Mouse (Mus musculus): ENCODE data around the gene Blcap. TPM values are rescaled to one million over a fixed set of nuclear protein-coding genes. Genes with fewer than 3 reads are reported as not detected.
A peak's percentile ranks its signal among the peaks of the same experiment; 100 is the strongest.

Blcap gene
- total and polyA plus RNA-seq, 2 experiments from 2014 or later, result 307 to 394 TPM

DNA sequence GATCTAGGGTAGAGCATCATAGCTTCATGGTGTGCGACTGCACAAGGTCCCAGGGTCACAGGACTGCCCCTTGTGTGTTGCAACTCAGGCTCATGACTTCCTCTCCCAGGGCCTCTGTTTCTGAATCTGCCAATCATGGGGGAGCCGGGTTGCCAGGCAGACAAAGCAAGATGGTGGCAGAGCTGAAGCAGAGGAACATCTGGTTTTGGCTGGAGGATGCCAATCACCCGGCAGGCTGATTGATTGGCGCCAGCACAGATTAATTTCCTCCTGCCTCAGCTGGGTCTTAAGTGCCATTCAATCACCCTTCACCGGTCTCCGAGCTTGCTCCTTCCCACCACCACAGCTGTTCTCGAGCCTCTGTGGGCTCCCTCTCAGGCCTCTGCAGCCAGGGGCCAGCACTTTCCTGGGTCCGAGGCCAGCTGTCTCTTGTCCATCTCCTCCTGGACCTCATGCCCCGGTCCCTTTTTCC is 57.3 kb downstream of the Blcap start:
- H3K27me3 ChIP-seq (ENCODE audit: insufficient read depth, low read length), result no peaks in the 10 kb centered on the region
- H3K9ac ChIP-seq (replicated peaks; ENCODE audit: low read length, poor library complexity, severe bottlenecking), result no peak overlapping the region
- DNase-seq (ENCODE audit: low spot score) (no peak), ATAC-seq (ENCODE audit: low FRiP score) (no peak)
- no peak for TF ChIP-seq CTCF (IDR thresholded peaks at IDR 0.05)
- 32% methylated on average over 9 of the region's 9 CpGs for WGBS
- no peak overlapping the region for H3K4me3 ChIP-seq (ENCODE audit: low read depth, low read length)
- peaks cover 15% of the 10 kb centered on the region; the same call in 1 of the 2 replicates for H3K4me1 ChIP-seq (ENCODE audit: insufficient read depth, low read length)
- no peak overlapping the region for H3K27ac ChIP-seq (ENCODE audit: low read depth, low read length)
- H3K36me3 ChIP-seq (ENCODE audit: insufficient read depth, low read length), result no peaks in the 10 kb centered on the region
- H3K4me2 ChIP-seq (ENCODE audit: low read depth, low read length, poor library complexity, severe bottlenecking), result no peak overlapping the region
- H3K9me3 ChIP-seq (ENCODE audit: low read length), result no peaks in the 10 kb centered on the region

DNA sequence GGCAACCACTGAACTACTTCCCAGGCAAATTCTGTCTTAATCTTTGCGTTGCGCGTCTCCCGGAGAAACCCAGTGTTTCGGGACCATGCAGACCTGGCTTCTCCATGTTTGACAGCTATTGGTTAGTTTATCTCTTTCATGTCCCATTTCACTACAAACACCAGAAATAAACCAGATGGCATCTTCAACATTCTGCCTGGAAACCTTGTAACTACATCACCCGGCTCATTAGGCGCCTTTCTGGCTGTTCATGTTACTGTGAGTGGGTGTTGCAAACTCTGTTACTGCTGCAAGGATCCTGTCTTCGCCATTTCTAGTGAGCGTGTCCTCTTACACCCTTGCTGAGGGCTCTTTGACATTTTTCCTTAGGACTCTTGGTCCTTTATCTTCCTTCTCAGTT is 58.2 kb downstream of the Blcap start:
- Histone ChIP-seq H3K27me3 (ENCODE audit: insufficient read depth, low read length) (no peaks in the 10 kb centered on the region), H3K9ac (replicated peaks; ENCODE audit: low read length, poor library complexity, severe bottlenecking) (no peak overlapping the region), H3K4me2 (ENCODE audit: low read depth, low read length, poor library complexity, severe bottlenecking) (no peak overlapping the region), H3K27ac (ENCODE audit: low read depth, low read length) (no peak overlapping the region), H3K4me1 (ENCODE audit: insufficient read depth, low read length) (peaks cover 14% of the 10 kb centered on the region; the same call in 1 of the 2 replicates), H3K36me3 (ENCODE audit: insufficient read depth, low read length) (no peaks in the 10 kb centered on the region), H3K9me3 (ENCODE audit: low read length) (no peaks in the 10 kb centered on the region), H3K4me3 (ENCODE audit: low read depth, low read length) (no peak overlapping the region)
- DNase-seq (ENCODE audit: low spot score) (no peak), ATAC-seq (ENCODE audit: low FRiP score) (no peak)
- 88% methylated on average over 9 of the region's 9 CpGs for WGBS
- no peak for TF ChIP-seq CTCF (IDR thresholded peaks at IDR 0.05)

DNA sequence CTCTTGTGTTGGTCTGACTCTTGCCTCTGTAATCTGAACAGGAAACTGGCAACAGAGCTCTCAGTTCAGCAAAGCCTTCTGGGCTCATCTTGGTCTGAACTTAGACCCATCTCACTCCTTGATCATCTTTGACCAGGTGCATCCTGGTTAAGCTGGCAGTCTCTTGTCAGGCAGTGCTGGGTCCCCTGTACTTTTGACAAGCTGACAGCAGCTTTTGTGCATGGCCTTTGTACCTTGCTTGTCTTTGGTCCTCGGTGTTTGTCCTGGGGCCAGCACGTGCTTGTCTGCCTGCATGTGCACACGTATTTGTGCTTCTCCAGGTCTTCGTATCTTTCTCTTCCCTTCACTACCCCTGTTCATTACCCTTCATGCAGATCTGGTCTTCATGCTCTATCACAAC is 61.0 kb downstream of the Blcap start:
- ATAC-seq (ENCODE audit: low FRiP score), result no peak
- no peak for TF ChIP-seq CTCF (IDR thresholded peaks at IDR 0.05)
- Histone ChIP-seq H3K27ac (ENCODE audit: low read depth, low read length) (no peak overlapping the region), H3K9me3 (ENCODE audit: low read length) (no peaks in the 10 kb centered on the region), H3K9ac (replicated peaks; ENCODE audit: low read length, poor library complexity, severe bottlenecking) (no peak overlapping the region), H3K36me3 (ENCODE audit: insufficient read depth, low read length) (no peaks in the 10 kb centered on the region), H3K4me3 (ENCODE audit: low read depth, low read length) (no peak overlapping the region), H3K4me1 (ENCODE audit: insufficient read depth, low read length) (peaks cover 16% of the 10 kb centered on the region; the same call in 1 of the 2 replicates), H3K27me3 (ENCODE audit: insufficient read depth, low read length) (no peaks in the 10 kb centered on the region), H3K4me2 (ENCODE audit: low read depth, low read length, poor library complexity, severe bottlenecking) (no peak overlapping the region)
- WGBS, result 61% methylated on average over 4 of the region's 4 CpGs
- DNase-seq (ENCODE audit: low spot score), result no peak

DNA sequence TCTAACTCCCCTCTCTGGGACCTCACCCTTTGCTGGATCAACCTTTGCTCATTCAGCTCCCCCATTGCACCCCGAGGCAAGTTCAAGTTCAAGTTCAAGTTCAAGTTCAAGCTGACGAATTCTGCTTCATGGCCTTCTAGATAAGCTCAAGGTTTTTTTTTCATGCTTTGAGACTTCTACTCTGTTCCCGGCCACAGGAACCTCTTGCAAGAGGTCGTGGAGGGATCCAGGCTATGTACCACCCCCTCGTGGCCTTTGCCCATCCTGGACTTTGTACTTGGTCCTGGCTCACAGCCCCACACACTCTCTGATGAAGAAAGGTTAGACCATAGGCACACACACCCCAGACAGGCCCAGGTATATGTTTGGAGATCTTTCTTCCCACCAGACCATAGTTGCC is 61.9 kb downstream of the Blcap start:
- H3K36me3 ChIP-seq (ENCODE audit: insufficient read depth, low read length), result no peaks in the 10 kb centered on the region
- H3K27ac ChIP-seq (ENCODE audit: low read depth, low read length), result no peak overlapping the region
- TF ChIP-seq CTCF (IDR thresholded peaks at IDR 0.05), result no peak
- no peak overlapping the region for H3K9ac ChIP-seq (replicated peaks; ENCODE audit: low read length, poor library complexity, severe bottlenecking)
- 82% methylated on average over 5 of the region's 5 CpGs for WGBS
- no peak overlapping the region for H3K4me2 ChIP-seq (ENCODE audit: low read depth, low read length, poor library complexity, severe bottlenecking)
- no peaks in the 10 kb centered on the region for H3K27me3 ChIP-seq (ENCODE audit: insufficient read depth, low read length)
- ATAC-seq (ENCODE audit: low FRiP score), result no peak
- DNase-seq (ENCODE audit: low spot score), result no peak
- H3K4me1 ChIP-seq (ENCODE audit: insufficient read depth, low read length), result peaks cover 16% of the 10 kb centered on the region; the same call in 1 of the 2 replicates
- H3K9me3 ChIP-seq (ENCODE audit: low read length), result no peaks in the 10 kb centered on the region
- no peak overlapping the region for H3K4me3 ChIP-seq (ENCODE audit: low read depth, low read length)

DNA sequence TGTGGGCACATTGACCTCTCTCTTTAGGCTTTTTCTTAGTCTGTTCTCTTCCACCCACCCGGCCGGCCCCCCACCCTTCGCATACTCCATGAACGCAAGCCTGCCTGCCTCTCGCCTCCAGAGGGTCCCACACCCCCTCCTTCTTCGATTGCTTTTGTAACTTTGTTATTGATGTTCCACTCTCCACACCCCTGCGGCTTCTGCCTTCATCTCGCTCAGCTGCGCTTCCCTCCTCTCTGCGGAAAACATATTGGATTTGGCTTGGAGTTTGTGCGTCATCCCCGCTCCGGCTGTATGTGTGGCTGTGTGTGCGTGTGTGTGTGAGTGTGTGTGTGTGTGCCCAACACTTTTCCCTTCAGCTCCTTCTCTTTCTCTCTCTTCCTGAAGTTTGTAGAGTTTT is 64.3 kb downstream of the Blcap start:
- TF ChIP-seq CTCF (IDR thresholded peaks at IDR 0.05), result no peak

More for the DNA sequence above, 64.3 kb downstream of the Blcap start:
- Histone ChIP-seq H3K9me3 (ENCODE audit: low read length) (no peaks in the 10 kb centered on the region), H3K9ac (replicated peaks; ENCODE audit: low read length, poor library complexity, severe bottlenecking) (no peak overlapping the region), H3K27me3 (ENCODE audit: insufficient read depth, low read length) (no peaks in the 10 kb centered on the region), H3K36me3 (ENCODE audit: insufficient read depth, low read length) (no peaks in the 10 kb centered on the region), H3K27ac (ENCODE audit: low read depth, low read length) (no peak overlapping the region), H3K4me1 (ENCODE audit: insufficient read depth, low read length) (peaks cover 13% of the 10 kb centered on the region; the same call in 1 of the 2 replicates), H3K4me3 (ENCODE audit: low read depth, low read length) (no peak overlapping the region), H3K4me2 (ENCODE audit: low read depth, low read length, poor library complexity, severe bottlenecking) (0 out of 2 replicates have a peak overlapping the region, but pooled peaks have one; percentile 18)
- 9% methylated on average over 14 of the region's 14 CpGs for WGBS
- no peak; the same call in 1 of the 2 replicates for ATAC-seq (ENCODE audit: low FRiP score)
- peak; percentile 65 for DNase-seq (ENCODE audit: low spot score)

Small RNA genes lying within 50 kb of the gene (microRNA-seq; reads per million reads assigned to microRNA genes)
- gene Gm23134 (ENCODE audit: borderline number of aligned reads), result 4.7 reads per million, percentile 10 among the genes with 10 or more reads in this experiment

Other genes with a start within 250 kb of the Blcap start
- gene Ghrh, start 223.8 kb downstream of the Blcap start, total RNA-seq (2014; rRNA removed), result 1.3 and 3.0 TPM in 2 replicates
- 5.0 and 7.6 TPM in 2 replicates for gene Ghrh, start 223.8 kb downstream of the Blcap start, polyA plus RNA-seq (2015; fragmentation: Nextera tagmentation; extraction: Ambion mirVana)
- gene Manbal, start 203.7 kb downstream of the Blcap start, total RNA-seq (2014; rRNA removed), result 70.8 and 70.9 TPM in 2 replicates
- gene Manbal, start 203.7 kb downstream of the Blcap start, polyA plus RNA-seq (2015; fragmentation: Nextera tagmentation; extraction: Ambion mirVana), result 129 and 132 TPM in 2 replicates
- 129 and 137 TPM in 2 replicates for gene Src, start 152.8 kb downstream of the Blcap start, total RNA-seq (2014; rRNA removed)
- gene Src, start 152.8 kb downstream of the Blcap start, polyA plus RNA-seq (2015; fragmentation: Nextera tagmentation; extraction: Ambion mirVana), result 26.1 and 26.6 TPM in 2 replicates
- 7,900 and 8,478 TPM in 2 replicates for gene Nnat, start 11.2 kb downstream of the Blcap start, total RNA-seq (2014; rRNA removed)
- gene Nnat, start 11.2 kb downstream of the Blcap start, polyA plus RNA-seq (2015; fragmentation: Nextera tagmentation; extraction: Ambion mirVana), result 8,374 and 8,478 TPM in 2 replicates
- 33.7 and 40.0 TPM in 2 replicates for gene Ctnnbl1, start 166.1 kb upstream of the Blcap start, total RNA-seq (2014; rRNA removed)
- gene Ctnnbl1, start 166.1 kb upstream of the Blcap start, polyA plus RNA-seq (2015; fragmentation: Nextera tagmentation; extraction: Ambion mirVana), result 44.7 and 45.5 TPM in 2 replicates

All from midbrain, postnatal 0 days (tissue).